Mouse (Mus musculus) kidney, adult 2 months (tissue): ENCODE data around the gene Cfap97.

Experiments used
- CTCF ChIP-seq: fragments of 200-500 bp; conservative IDR thresholded peaks from 2 replicates; pipeline ENCODE4 v1.5.1; 2011; ENCODE audit warnings: low read depth, mild to moderate bottlenecking, control low read depth, low read length, moderate library complexity, mixed read lengths; ENCODE audit not compliant: insufficient read depth, insufficient read length
- POLR2A ChIP-seq: fragments of 200-500 bp; IDR thresholded peaks from one replicate; pipeline ENCODE4 v1.6.1; 2011; ENCODE audit warnings: low read depth, low read length, control low read depth

GRCm38 (mm10) chr8:46119176-46119575 is 32.4 kb upstream of the Cfap97 start:
- TF ChIP-seq POLR2A: no peak
- TF ChIP-seq CTCF: no peak
